ENCODE assay signal across 8 mouse cellular contexts in the genomic region with DNA sequence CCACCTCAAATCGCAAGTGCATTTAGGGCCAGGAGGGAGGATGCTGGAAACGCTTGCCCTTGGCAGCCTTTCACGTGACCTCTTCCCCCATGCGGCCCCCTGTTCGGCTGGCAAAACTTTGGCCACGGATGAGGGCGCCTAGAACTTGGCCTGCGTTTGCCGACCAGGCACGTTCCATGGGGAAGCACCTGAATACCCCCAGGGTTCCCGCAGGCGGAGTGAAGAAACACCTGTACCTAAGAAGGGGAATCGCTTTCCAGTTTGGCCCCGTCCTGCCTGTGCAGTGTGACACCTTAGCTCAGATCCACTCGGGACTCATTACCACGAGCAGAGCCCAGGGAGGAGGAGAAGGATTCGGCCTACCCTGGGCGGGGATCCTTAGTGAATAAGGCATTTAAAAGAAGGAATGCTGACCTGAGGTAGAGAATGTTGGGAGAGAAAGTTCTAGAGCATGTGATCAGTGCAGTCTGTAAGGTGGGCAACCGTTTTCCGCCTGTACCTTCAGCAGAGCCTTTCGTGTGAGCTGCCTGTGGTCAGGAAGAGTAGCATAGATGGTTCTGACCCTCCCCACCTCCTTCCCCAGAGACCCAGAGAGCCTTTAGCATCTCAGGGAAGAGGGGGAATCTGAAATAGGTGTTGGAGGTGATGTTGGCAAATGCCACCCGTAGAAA. TPM values are rescaled to one million over a fixed set of nuclear protein-coding genes. Genes with fewer than 3 reads are reported as not detected.
DNase-seq lines count a peak whose midpoint lies in the region; ATAC-seq and TF ChIP-seq lines count a peak whose summit lies in the region.

No protein-coding gene starts in this region.

- no peak for TF ChIP-seq EP300 in heart, adult 2 months (IDR thresholded peaks at IDR 0.05; ENCODE audit: insufficient read depth, low read depth, low read length)

- ATAC-seq in heart, embryonic 12.5 days (ENCODE audit: insufficient number of reproducible peaks, low FRiP score): no peak

- no peak for TF ChIP-seq CTCF in heart, adult 2 months (IDR thresholded peaks at IDR 0.05)

- H3K9me3 ChIP-seq in heart, embryonic 12.5 days (replicated peaks): no peaks in the 10 kb centered on the region

- no peak for TF ChIP-seq POLR2A in heart, adult 2 months (IDR thresholded peaks at IDR 0.05; ENCODE audit: insufficient read depth, low read depth, low read length)

- intact Hi-C loops in heart, adult 2 months (cut with DNase I): loop anchor here (5.0 kb wide), 2 partner anchors 44 to 99 kb away; a partner anchor contains a TSS

- H3K9ac ChIP-seq in heart, adult 2 months (ENCODE audit: low read depth, low read length): peak overlapping the region; percentile 92
- H3K9ac ChIP-seq in heart, embryonic 12.5 days: peak overlapping the region; percentile 98

- H3K4me3 ChIP-seq in heart, adult 2 months: peak overlapping the region; percentile 83
- peak overlapping the region; percentile 92 for H3K4me3 ChIP-seq in heart, embryonic 12.5 days

- H3K27me3 ChIP-seq in heart, adult 2 months (ENCODE audit: control insufficient read depth, insufficient read depth, low read length): no peaks in the 10 kb centered on the region
- H3K27me3 ChIP-seq in heart, embryonic 12.5 days (replicated peaks): no peaks in the 10 kb centered on the region

- H3K27ac ChIP-seq in heart, adult 2 months: no peak overlapping the region
- peak overlapping the region; percentile 99 for H3K27ac ChIP-seq in heart, embryonic 12.5 days (ENCODE audit: poor library complexity, severe bottlenecking)

- peak overlapping the region; percentile 79 for H3K4me2 ChIP-seq in heart, embryonic 12.5 days

- DNase-seq in heart, adult 2 months: peak; percentile 12 to 39
- DNase-seq in heart, adult 9 months (ENCODE audit: low spot score in 2 of 2): no peak
- peak; percentile 30 for DNase-seq in brain, adult 2 months (ENCODE audit: low read depth, low spot score)
- peak; percentile 70 for DNase-seq in kidney, postnatal 10 days
- DNase-seq in neural tube, embryonic 10.5 days (ENCODE audit: extremely low spot score, low spot score): peak; percentile 46
- no peak for DNase-seq in T-cell, adult 2 months (ENCODE audit: low spot score)
- DNase-seq in frontal cortex, postnatal 25 days (ENCODE audit: low spot score in 2 of 2): no peak

- H3K79me2 ChIP-seq in heart, adult 2 months (replicated peaks; ENCODE audit: control insufficient read depth, insufficient read depth, low read length): no peaks in the 10 kb centered on the region

- H3K4me1 ChIP-seq in heart, adult 2 months (ENCODE audit: control insufficient read depth, insufficient read depth, low read length): peaks cover 5% of the 10 kb centered on the region
- peaks cover 30% of the 10 kb centered on the region for H3K4me1 ChIP-seq in heart, embryonic 12.5 days (replicated peaks)

- peaks cover 5% of the 10 kb centered on the region; the same call in 1 of the 2 replicates for H3K36me3 ChIP-seq in heart, adult 2 months (ENCODE audit: control insufficient read depth, insufficient read depth, low read length)
- no peaks in the 10 kb centered on the region for H3K36me3 ChIP-seq in heart, embryonic 12.5 days

- 17% methylated on average over 22 of the region's 22 CpGs for WGBS in heart, adult 2 months
- 9% methylated on average over 22 of the region's 22 CpGs for WGBS in heart, embryonic 12.5 days

RNA-seq across cellular contexts. Expression of a gene that starts 1.3 kb away (rescaled TPM):
- total RNA-seq in heart, adult 2 months (2021): 10 to 100 TPM; 22.1 to 23.7 TPM
- polyA plus RNA-seq in heart, adult 2 months (2012; rRNA removed): 13.5 and 22.7 TPM in 2 replicates
- 15.1 and 17.8 TPM in 2 replicates for polyA plus RNA-seq in heart, embryonic 12.5 days (2016; fragmentation: Nextera tagmentation; extraction: Ambion mirVana)

RNA-seq across cellular contexts. Expression of a gene that starts 28.1 kb away (rescaled TPM):
- total RNA-seq in heart, adult 2 months (2021): 10 to 100 TPM; 43.3 to 43.6 TPM
- 6.9 and 15.6 TPM in 2 replicates for polyA plus RNA-seq in heart, adult 2 months (2012; rRNA removed)
- 52.1 and 53.7 TPM in 2 replicates for polyA plus RNA-seq in heart, embryonic 12.5 days (2016; fragmentation: Nextera tagmentation; extraction: Ambion mirVana)

Comparison
In these comparisons a context has a peak if more than half of its experiments do, and no peak if none do; other contexts are left out.
1. DNase-seq: peak in heart, adult 2 months (2 of 2), brain, adult 2 months (single experiment), kidney, postnatal 10 days (single experiment) and neural tube, embryonic 10.5 days (single experiment); none in heart, adult 9 months (0 of 2), T-cell, adult 2 months (single experiment) and frontal cortex, postnatal 25 days (0 of 2).